Mouse (Mus musculus) kidney, adult 8-10 months (tissue): ENCODE results near the gene Gtsf1l.

Experiments used
- DNase-seq, 2 experiments: peaks; one replicate each; pipeline ENCODE4 v3.0.0; 2022

The Gtsf1l gene

DNA sequence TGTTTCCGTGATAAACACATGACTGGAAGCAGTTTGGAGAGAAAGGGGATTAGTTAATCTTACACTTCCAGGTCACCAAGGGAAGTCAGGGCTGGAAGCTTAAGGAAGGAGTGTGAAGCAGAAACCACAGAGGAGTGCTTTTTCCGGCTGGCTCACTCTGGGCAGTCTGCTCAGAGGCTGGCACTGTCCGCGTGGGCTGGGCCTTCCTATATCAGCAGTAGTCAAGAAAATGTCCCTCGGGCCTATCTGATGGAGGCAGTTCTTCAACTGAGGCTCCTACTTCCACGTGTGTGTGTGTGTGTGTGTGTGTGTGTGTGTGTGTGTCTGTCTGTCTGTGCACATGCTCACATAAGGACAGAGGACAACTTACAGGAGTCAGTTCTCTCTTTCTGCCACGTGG lies 47.7 kb downstream of the Gtsf1l start:
- DNase-seq = no peak
